Mouse (Mus musculus): ENCODE results near the gene Tnfrsf9.

DNA sequence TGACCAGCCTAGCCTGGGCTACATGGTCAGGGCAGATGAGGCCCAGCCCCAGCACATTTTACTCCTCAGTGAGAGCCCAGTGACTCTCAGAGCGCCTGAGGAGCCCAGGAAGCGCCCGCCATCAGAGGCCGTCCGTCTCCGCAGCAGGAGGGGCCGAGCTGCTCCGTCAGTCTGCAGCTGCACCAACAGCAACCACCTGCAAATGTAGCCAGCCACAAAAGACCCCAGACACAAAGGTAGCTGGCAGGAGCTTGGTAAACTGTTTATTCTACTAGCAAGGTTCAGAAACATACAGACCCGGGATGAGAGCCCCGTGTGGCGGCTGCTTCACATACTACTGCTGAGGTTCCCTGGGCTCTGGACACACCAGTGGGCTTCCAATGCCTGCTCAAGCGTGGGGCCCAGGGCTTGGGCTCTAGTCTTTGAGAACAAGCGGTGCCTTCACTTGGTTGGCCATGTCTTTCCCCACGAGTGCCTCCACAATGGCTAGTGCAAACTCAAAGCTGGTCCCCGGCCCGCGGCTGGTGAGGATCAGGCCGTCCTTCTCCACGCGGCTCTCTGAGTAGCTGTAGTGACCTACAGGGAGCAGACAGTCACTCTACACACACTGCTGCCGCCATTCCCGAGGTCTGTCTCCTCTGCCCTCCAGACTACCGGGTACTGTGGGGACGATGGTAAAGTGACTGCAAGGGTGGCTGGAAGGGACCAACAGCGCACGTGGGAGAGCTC, 17.3 kb upstream of the Tnfrsf9 start:
- TF ChIP-seq CTCF (IDR thresholded peaks at IDR 0.05; ENCODE audit: control insufficient read depth, insufficient read depth, insufficient read length), result no peak
- TF ChIP-seq USF1 (IDR thresholded peaks at IDR 0.05; ENCODE audit: low read depth), result no peak
